Mouse (Mus musculus) CD8-positive naive resting alpha-beta T cell, adult 2 months (primary cell): Measurements from ENCODE around the gene Ankrd40.

Experiments used
- DNase-seq, 2 experiments: peaks; one replicate each; pipeline ENCODE4 v3.0.0; 2022; ENCODE audit warnings: low read depth in 2 of 2, low spot score in 2 of 2

Ankrd40 gene

DNA sequence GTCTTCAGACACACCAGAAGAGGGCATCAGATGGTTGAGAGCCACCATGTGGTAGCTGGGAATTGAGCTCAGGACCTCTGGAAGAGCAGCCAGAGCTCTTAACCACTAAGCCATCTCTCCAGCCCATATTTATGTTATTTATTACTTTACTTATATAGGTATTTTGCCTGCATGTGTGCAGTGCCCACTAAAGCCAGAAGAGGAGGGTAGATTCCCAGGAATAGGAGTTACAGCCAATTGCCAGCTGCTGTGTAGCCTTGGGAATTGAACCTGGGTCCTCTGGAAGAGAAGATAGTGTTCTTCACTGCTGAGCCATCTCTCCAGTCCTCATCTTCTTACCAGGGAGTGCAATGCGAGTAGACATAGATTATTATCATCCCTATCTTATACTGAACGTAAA lies 22.0 kb downstream of the Ankrd40 start:
- no peak for DNase-seq

DNA sequence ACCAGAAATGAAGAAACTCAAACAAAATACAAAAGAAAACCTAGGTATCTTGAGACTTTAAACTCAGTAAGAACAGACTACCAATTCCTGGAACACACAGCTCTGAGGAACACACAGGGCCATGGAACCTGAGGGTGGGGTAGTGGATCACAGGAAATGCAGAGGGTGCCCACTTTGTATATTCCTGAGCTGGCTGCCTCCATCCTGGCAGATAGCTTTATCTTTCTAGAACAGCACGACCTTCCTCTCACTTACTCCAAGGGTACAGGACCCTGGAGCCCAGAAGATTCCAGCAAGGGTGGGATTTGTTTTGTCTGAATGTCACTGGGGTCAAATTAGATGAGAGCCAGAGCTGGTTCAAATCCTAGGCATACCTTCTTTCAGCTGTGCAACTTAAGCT lies 22.5 kb downstream of the Ankrd40 start:
- DNase-seq = no peak

DNA sequence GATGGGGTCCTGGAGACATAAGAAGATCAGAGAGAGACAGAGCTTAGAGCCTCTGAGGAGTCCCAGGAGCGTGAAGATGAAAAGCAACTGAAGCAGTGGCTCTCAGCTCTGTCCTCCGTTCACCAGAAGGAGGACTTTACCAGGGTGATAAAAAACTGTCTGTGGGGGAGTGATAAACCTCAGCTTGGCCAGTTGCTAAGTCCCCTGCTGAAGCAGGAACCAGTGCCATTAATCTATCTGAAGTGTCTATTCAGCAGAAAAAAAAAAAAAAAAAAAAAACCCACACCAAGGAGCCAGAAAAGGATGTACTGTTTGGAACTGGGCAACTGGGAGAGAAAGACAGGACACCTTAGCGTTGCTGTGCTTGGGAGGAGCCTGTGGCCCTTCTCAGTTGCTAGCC lies 23.3 kb downstream of the Ankrd40 start:
- no peak for DNase-seq

DNA sequence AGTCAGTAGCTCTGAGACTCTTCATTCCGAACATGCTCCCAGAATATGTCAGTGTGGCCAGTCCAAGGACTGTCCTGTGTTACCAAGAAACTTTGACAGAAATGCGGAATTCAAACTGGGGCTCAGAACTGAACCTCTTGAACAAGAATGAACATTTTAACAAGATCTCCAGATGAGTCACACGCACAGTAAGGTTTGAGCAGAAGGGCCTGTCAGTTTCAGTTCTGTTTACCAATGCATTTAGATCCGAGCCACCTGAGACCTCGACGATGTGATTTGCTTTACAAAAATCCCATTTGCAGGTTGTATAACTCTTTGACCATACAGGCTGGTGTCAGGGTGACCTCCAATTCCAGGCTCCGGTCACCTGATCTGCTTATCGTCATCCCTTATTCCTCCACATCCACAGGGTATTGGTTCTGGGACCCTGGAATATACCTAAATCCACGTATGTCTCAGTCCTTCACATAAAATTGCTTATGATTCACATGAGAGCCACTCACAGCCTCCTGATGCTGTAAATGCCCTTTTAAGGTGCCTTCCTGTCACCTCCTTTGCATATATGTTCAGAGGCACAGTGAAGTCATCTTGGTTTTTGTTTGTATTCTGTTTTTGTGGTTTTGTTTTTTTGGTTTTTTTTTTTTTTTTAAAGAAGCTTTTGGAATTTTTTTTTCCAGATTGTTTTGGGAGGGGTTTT lies 27.9 kb downstream of the Ankrd40 start:
- no peak for DNase-seq

DNA sequence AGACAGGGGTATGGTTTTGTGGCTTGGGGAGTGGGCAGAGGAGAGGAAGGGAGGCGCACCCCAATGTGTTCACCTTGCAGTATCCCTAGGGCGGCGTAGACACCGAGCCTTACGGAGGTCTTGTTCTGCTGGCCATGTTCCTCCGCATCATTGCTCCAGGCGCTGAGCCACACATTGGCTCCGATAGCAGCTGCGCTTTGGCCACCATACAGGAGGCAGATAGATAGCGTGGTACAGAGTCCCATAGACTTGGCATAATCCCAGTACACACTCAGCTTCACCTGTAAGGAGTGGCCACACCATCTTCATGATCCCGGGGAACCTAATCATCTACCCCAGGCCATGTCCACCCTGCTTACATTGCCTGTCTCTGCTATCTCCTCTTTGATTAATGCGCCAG lies 31.4 kb downstream of the Ankrd40 start:
- no peak for DNase-seq

DNA sequence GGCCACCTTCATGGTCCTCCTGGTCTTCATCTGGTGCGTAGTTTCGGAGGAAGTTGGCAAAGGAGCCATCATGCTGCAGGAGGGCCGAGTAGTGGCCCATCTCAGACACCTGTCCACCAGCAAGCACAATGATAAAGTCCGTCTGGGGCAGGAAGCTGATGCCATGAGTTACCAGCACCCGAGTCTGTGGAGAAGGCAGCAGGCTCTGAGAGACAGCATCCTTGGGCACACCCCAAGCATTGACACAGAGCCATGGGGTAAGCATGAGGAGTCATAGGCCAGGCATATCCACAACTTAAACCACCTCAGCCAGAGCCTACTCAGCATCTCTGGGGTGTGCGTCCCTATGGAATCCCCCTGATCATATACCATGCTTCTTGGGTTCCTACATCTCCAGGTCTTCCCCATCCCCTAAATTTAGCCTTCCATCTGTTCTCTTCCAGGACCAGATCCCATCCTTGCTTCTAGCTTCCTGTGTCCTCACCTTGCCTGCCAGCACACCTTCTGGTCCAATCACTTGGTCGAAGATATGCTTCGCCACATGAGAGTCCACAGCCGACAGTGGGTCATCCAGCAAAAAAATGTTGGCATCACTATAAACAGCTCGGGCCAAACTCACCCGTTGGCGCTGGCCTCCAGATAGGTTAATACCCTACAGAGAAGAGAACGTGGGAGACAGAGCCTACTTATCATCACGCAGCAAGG lies 33.5 kb downstream of the Ankrd40 start:
- DNase-seq = no peak

DNA sequence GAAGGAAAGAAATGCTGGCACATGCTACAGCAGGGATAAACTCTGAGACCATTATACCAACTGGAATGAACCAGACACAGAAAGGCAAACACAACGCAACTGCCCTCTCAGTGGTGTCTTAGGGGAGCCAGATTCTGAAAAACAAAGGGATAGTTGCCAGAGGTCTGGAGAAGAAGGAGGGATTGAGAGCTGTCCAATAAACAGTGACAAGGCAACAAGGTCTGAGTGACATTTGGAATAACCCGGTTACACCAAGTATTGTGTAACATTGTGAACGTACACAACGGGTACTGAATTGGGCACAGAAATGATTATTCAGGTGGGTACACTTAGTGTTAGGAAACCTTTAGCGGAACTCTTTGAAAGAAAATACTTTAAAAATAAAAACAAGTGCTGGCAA lies 34.3 kb downstream of the Ankrd40 start:
- DNase-seq = no peak

DNA sequence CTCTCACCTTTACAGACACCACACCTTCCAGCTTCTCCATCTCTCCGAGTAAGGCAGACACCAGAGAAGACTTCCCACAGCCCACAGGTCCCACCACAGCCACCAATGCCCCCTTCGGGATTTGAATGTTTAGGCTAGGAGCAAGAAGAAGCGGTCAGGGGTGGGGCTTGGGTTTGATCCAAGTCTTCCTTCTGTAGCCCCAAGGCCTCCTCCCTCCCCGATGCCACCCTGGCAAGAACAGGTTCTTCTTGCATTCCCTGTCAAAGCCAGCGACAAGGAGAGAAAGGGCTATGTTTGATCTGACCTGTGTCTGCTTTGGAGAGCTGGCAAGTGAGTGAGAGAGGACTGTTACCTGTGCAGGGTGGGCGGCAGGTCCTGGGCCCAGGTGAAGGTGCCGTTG lies 35.9 kb downstream of the Ankrd40 start:
- no peak for DNase-seq

DNA sequence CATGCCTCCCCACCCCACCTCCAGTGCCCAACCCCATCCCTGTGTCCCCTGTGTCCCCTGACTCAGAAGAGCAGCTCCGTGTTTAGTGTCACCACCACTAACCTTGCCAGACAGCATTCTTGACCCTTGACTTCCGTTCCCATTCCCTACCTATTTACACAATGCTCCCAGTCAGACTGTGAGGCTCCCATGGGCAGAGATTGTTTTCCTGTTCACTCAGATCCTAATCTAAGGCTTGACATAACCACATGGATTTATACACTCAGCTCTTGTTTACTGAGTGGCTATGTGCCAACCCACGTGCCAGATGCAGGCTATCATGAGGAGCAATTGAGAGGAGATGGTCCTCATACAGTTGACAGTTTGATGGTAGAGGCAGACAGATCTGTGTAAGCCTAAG lies 37.5 kb downstream of the Ankrd40 start:
- no peak for DNase-seq

DNA sequence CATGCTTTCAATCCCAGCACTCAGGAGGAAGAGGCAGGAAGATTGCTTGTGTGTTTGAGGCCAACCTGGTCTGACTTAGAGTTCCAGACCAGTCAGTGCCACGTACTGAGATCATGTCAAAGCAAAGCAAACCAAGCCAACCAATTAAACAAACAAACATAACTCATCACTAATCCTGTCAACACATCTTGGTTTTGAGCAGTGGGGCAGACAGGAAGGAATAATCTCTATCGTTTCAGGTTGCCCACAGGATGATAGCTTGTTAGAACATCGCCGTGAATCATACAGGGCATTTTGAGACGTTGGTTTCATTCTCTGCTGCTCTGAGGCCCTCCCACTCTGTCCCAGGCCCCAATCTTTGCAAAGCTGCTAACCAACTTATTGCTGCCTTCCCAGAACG lies 42.2 kb downstream of the Ankrd40 start:
- no peak for DNase-seq

DNA sequence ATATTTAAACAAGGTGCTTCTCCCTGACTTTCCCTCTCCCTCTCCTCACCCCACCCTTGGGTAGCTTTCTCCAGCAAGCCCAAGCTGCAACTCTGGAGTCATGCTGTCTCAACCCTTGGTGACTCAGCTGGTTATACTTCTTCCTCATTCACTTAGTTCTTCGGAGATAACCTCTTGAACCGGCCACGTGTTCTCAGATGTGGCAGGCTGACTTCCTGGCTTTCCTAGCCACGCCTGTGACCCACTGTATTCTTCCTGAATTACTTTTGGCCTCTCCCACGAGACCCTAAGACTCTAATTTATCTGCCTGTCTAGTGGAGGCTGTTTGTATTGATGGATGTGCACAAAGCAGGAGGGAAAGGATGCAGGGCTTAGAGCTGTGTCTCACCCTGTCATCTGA lies 43.0 kb downstream of the Ankrd40 start:
- DNase-seq = no peak

DNA sequence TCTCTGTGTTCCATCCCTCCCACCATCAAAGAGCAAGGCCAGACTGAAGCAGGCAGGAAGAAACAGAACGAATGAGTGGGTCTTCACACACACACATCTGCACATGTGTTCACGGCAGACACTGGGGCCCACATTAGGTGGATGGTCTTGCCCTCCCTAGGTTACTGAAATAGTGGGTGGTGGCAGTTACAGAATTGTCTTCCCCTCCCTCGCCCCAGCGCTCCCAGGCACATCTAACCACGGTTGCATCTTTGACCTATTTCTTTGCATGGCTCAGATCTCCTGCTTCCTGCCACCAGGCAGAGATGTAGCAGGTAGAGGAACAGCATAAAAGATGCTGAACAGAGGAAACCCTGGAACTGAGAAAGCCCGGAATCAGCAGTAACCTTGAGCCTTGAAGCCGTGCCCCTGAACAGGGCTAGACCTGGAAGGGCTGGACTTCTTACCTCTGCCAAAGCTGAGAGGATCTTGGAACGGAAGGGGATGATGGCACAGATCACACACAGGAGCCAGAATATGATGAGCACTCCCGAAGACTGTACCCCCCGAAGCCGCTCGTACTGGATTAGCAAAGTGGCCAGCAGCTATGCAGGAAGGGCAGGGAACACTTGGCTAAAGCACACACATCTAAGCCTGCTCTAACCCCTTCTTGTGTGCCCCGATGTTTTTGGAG lies 46.6 kb downstream of the Ankrd40 start:
- DNase-seq = no peak

DNA sequence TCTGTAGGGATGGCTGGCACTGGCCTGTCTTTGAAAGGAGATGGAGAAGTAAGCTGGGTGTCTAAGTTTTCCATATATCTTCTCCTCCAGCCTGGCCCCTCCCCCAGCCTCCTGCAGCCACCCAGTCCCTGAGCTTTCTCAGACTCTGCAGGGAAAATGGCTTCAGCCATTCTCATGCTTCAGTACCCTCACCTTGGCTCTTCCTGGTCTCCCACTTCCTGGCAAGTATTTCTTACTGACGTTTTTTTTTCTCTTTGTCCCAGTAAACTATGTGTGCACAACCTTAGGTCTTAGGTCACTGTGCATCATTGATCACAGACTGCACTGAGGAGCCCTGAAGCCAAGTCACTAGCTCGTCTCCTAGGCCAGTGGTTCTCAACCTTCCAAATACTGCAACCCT lies 51.3 kb downstream of the Ankrd40 start:
- DNase-seq = no peak

DNA sequence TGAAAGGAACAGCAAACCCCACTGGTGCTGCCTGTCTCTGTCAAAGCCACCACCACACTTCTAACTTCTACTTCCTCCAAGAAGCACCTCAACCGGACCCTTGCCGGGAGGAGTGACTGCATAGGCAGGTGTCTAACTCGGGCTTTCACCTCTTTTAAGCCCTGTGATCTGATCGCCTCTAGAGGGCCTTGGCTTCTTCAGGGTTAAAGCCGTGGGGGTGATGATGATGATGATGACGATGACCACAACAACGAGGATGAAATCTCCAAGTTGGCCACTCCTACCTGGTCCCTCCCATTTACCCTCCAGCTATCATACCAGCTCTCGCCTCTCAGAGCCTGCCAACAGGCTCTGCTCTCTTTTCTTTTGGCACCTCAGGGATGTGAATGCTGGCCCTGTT lies 51.9 kb downstream of the Ankrd40 start:
- DNase-seq = peak; percentile 22 to 52

DNA sequence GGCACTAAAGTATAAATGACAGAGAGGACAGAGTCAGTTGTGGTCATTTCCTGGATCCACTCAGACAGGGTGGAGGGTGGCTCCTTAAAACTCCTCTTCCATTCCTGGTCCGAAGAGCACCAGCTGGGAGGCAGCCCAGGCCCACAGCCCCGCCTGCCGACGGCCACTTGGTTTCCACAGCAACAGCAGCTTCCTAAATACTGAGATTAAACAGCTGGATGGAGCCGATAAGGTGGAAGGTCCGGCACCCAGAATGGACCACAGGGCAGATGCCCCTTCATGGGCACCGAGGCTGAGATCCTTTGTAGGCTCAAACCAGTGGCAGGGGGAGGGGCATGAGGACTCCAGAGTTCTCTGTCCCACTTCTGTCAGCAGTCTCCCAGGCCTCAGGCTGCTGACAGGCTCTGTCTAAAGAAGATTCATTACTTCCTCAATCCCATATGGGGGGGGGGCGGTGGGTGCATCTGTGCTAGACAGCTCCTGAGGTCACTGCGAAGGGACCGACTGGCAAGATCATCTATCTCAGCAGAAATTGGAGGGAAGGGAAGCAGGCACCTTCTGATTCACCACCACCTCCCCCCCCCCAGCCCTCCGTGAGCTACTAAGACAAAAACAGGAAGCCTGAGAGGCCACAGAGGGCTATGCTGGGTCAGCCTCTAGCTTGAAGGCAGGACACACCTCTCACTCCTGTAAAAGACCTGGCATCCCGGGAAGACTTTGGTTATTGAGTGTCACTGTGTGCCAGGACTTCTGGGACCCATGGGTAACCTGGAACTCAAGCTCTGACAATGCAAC lies 58.4 kb downstream of the Ankrd40 start:
- DNase-seq = peak in 1 of 2 experiments; percentile 39

DNA sequence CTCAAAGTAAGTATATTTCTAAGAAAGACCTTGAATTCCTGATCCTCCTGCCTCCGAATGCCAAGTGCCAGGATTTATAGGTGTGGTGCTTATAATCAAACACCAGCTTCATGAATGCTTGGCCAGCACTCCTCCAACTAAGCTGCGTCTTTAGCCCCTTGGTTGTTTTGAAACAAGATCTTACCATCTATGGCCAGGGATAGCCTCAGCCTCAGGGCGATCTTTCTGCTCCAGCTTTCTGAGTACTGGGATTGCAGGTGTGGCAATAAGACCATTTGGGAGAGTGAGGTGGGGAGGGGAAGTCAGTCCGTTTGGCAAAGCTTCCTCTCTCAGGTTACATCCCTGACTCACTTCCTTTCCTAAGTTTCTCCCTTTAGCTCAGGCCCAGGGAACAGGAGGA lies 60.0 kb downstream of the Ankrd40 start:
- DNase-seq = no peak

DNA sequence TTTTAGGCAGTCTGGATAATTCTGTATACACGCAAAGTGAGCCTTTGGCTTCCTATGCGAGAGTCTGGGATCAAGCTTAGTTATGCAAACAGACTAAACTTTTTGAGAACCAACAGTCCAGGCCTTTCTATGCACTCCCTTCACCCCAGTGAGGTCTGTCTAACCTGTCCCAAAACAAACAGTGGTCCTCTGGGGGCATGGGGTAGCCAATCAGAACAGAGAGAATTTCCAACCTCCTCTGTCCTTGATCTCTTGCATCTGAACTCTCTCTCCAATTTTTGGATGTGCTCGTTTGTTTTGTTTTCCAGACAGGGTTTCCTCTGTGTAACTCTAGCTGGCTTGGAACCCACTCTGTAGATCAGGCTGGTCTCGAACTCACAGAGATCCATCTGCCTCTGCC lies 61.2 kb downstream of the Ankrd40 start:
- DNase-seq = no peak

DNA sequence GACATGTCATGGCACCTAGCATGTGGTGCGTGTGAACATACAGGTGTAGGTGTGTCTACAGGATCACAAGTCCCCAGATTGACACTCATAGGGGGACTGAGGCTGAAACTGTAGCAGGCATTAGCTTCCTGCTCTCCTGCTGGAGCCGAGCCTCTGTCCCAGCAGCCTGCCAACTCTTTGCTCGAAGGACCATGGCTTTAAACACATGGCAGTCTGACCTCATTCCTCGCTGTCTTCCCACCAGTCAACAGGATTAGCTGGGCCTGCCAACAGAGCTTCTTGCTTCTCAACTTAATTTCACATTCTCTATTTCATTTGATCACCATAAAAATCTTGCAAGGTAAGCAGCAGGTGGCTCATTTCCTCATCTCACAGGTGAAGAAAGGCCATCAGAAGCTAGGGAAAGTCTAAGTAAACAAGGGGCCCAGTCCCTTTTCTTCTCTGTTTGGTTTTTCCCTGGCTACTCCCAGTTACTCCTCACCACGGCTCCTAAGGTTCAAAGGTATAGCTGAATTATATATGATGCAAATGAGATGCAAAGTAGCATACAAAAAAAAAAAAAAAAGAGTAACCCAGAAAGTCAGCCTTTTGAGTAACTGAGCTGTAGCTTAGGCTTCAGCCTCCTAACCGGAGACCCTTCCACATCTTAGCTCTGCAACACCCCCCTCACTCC lies 62.1 kb downstream of the Ankrd40 start:
- no peak for DNase-seq

DNA sequence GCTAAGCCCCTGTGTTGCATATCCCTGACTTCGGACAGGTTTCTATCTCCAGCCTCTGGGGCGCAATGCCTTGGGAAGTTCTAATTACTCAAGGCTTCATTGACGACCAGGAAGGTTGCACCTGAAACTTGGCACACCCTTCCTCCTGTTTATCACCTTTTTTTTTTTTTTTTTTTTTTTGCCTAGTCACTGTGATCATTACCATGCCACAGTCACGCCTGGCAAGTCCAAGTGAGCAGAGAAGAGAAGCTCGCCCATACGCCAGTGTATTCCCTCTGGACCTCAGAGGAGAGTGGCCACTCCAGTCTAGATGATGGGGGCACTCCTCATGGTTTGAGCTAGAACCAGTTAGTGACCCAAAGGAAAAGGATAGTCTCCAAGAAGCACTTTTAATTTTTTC lies 63.0 kb downstream of the Ankrd40 start:
- no peak for DNase-seq
